Mouse (Mus musculus) adrenal gland, adult 10 weeks (tissue): ENCODE measurements around the gene Ndufb2. TPM values are rescaled to one million over a fixed set of nuclear protein-coding genes. Genes with fewer than 3 reads are reported as not detected.

Experiments
- polyA plus RNA-seq: library from polyadenylated mRNA; stranded (reverse); fragments of 350-450 nt; fragmentation: Illumina TruSeq; extraction: RNeasy Lipid Tissue Mini Kit (QIAGEN cat#74804); gene quantifications from one replicate; pipeline ENCODE4 v1.2.3, GENCODE M21; 2014; ENCODE audit warnings: low read depth, low replicate concordance

Gene Ndufb2
- 82.9 TPM for polyA plus RNA-seq

GRCm38 (mm10) chr6:39592401-39593214 lies at the start of gene Ndufb2:
Ndufb2 (plus strand) TSS chr6:39592574.

GRCm38 (mm10) chr6:39557723-39558261 lies 34.6 kb upstream of the Ndufb2 start, which contains the start of gene Dennd2a:
Dennd2a (minus strand) TSS chr6:39557867.

GRCm38 (mm10) chr6:39573791-39574554 lies 18.4 kb upstream of the Ndufb2 start, which contains the start of gene Adck2:
Adck2 (plus strand) TSS chr6:39573873.

GRCm38 (mm10) chr6:39585517-39585916 lies 6.9 kb upstream of the Ndufb2 start, which contains the start of gene Gm42420:
Gm42420 (plus strand) TSS chr6:39585753.

Other genes with a start within 250 kb of the Ndufb2 start
- 25.4 TPM for gene Slc37a3, start 214.9 kb upstream of the Ndufb2 start, polyA plus RNA-seq
- not detected for gene Rab19, start 211.4 kb upstream of the Ndufb2 start, polyA plus RNA-seq
- 47.9 TPM for gene Mkrn1, start 172.1 kb upstream of the Ndufb2 start, polyA plus RNA-seq
- 1.4 TPM for gene Dennd2a, start 34.7 kb upstream of the Ndufb2 start, polyA plus RNA-seq
- 4.7 TPM for gene Adck2, start 18.7 kb upstream of the Ndufb2 start, polyA plus RNA-seq
- not detected for gene Gm42420, start 6.8 kb upstream of the Ndufb2 start, polyA plus RNA-seq
- 47.3 TPM for gene Braf, start 132.9 kb downstream of the Ndufb2 start, polyA plus RNA-seq
- gene Mrps33, start 218.4 kb downstream of the Ndufb2 start, polyA plus RNA-seq, result 224 TPM